Mouse (Mus musculus): ENCODE data around the gene 4921539E11Rik.

DNA sequence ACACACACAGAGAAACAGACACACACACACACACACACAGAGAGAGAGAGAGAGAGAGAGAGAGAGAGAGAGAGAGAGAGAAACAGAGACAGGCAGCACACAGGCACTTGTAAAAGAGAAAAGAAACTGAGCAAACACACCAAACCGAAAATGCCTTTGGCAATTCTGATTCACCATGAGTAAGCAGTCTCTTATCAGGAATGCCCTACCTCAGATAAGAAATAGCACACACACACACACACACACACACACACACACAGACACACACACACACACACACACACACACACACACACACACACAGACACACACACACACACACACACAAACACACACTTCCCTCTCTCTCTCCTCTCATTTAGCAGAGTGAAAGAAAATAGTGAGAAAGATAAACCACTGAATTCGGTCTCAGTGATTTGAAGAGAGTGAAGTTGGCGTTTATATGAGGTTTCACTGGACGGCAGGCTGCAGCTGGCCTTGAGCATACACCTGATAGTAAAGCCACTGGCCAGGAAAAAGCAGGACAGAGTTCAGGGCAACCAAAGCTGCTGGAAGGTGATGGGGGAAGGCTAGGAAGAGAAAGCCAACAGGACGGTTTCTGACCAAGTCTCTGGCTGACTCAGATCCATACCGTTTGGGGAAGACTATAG lies 41.1 kb downstream of the 4921539E11Rik start:
- TF ChIP-seq CTCF (IDR thresholded peaks at IDR 0.05; ENCODE audit: low read depth, low read length): no peak
- TF ChIP-seq POLR2A (IDR thresholded peaks at IDR 0.05; ENCODE audit: insufficient read depth, low read length): no peak
